Mouse (Mus musculus) limb, embryonic 14.5 days (tissue): Measurements from ENCODE around the gene Vps45. TPM values are rescaled to one million over a fixed set of nuclear protein-coding genes. Genes with fewer than 3 reads are reported as not detected.
A peak's percentile ranks its signal among the peaks of the same experiment; 100 is the strongest.

Experiments
- ATAC-seq: fragments of 200-750 bp; cut with Nextera tagmentation; 2 replicates; pipeline ENCODE4 v1.8.0; 2017; ENCODE audit warnings: low read depth, moderate number of reproducible peaks, moderate TSS enrichment; ENCODE audit not compliant: low FRiP score
- DNase-seq: peaks from one replicate; pipeline ENCODE4 v3.0.0-alpha.2; 2015; ENCODE audit warnings: low spot score
- H3K27ac ChIP-seq: fragments of 300-500 bp; sonication (generic); replicated peaks from 2 replicates; pipeline ENCODE4 v1.5.1; 2014; ENCODE audit warnings: low read depth, mild to moderate bottlenecking, low read length, moderate library complexity, mixed read lengths
- H3K27me3 ChIP-seq: fragments of 300-500 bp; sonication (generic); 2 replicates; pipeline ENCODE4 v1.6.1; 2014; ENCODE audit warnings: low read length, mixed read lengths; ENCODE audit not compliant: control insufficient read depth, insufficient read depth
- H3K36me3 ChIP-seq: fragments of 300-500 bp; sonication (generic); 2 replicates; pipeline ENCODE4 v1.6.1; 2014; ENCODE audit warnings: mild to moderate bottlenecking, low read length, moderate library complexity, mixed read lengths; ENCODE audit not compliant: control insufficient read depth, insufficient read depth
- H3K4me1 ChIP-seq: fragments of 300-500 bp; sonication (generic); 2 replicates; pipeline ENCODE4 v1.6.1; 2014; ENCODE audit warnings: antibody characterized with exemption, low read length, mixed read lengths; ENCODE audit not compliant: control insufficient read depth, insufficient read depth
- H3K4me2 ChIP-seq: fragments of 300-500 bp; sonication (generic); replicated peaks from 2 replicates; pipeline ENCODE4 v1.6.1; 2014; ENCODE audit warnings: low read depth, mild to moderate bottlenecking, low read length, moderate library complexity; ENCODE audit not compliant: severe bottlenecking
- H3K4me3 ChIP-seq: fragments of 300-500 bp; sonication (generic); replicated peaks from 2 replicates; pipeline ENCODE4 v1.5.1; 2014; ENCODE audit warnings: low read length
- H3K9ac ChIP-seq: fragments of 300-500 bp; sonication (generic); 2 replicates; pipeline ENCODE4 v1.6.1; 2014; ENCODE audit warnings: mild to moderate bottlenecking, low read depth, low read length, moderate library complexity; ENCODE audit not compliant: severe bottlenecking
- H3K9me3 ChIP-seq: fragments of 300-500 bp; sonication (generic); 2 replicates; pipeline ENCODE4 v1.6.1; 2016; ENCODE audit warnings: low read length; ENCODE audit not compliant: control insufficient read depth
- POLR2A ChIP-seq: fragments of 200-500 bp; IDR thresholded peaks from 2 replicates; pipeline ENCODE4 v1.8.0; 2012; ENCODE audit warnings: inconsistent platforms, mild to moderate bottlenecking, moderate library complexity, borderline replicate concordance; ENCODE audit not compliant: insufficient read depth, insufficient read length; ENCODE audit errors: extremely low read depth
- WGBS: fragments of 180-500 bp; shearing (Covaris S2); extraction: QIAGEN DNeasy Blood & Tissue Kit; methylation state at CpG from one replicate; pipeline ENCODE4 v1.1.7; 2014; 5-methylcytosine and 5-hydroxymethylcytosine counted together
- polyA plus RNA-seq, 2 experiments: library from polyadenylated mRNA; depleted of rRNA in 1 of 2; stranded (reverse) in 1 of 2; unstranded in 1 of 2; fragments of >200 nt; fragmentation: Nextera tagmentation in 1 of 2; extraction: Ambion mirVana in 1 of 2; gene quantifications; 2 replicates each; pipeline versions ENCODE4 v1.2.1 to v1.2.3; 2012 to 2014

Gene Vps45
- polyA plus RNA-seq, 2 experiments, result 16.5 to 27.0 TPM

DNA sequence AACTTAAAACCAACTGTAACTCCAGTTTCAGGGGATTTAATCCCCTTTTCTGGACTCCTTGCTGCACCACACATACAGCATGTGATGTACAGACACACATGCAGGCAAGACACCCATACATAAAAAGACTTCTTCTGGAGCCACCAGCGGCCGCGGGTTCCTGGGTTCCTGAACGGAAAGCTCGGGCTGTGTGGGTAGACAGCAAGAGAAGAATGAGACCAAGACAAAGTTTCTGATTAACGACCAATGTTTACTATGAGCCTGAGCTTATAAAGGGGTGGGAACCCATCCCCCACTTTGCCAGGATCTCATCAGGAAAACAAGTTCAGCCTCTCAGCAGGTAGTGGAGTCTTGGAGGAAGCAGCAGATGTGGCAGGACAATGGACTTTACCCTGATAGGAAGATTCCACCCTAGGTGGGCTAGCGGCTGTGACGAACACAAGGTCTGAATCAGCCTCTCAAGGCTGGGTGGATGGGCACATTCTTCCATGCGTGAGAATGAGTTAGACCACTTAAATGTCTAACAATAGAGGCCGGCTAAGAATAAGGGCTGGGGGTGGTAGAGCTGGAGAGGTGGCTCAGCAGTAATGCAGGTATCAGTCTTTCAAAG is 26.0 kb upstream of the Vps45 start:
- WGBS, result 84% methylated on average over 10 of the region's 10 CpGs
- Histone ChIP-seq H3K4me1 (no peaks in the 10 kb centered on the region), H3K27me3 (no peaks in the 10 kb centered on the region), H3K36me3 (no peaks in the 10 kb centered on the region), H3K4me3 (no peak overlapping the region), H3K9me3 (no peaks in the 10 kb centered on the region), H3K4me2 (no peak overlapping the region), H3K27ac (no peak overlapping the region), H3K9ac (no peak overlapping the region)
- DNase-seq (no peak), ATAC-seq (no peak)
- no peak for TF ChIP-seq POLR2A

- Histone ChIP-seq H3K9me3 (no peaks in the 10 kb centered on the region), H3K27me3 (no peaks in the 10 kb centered on the region), H3K9ac (no peak overlapping the region; the same call in 1 of the 2 replicates), H3K4me2 (no peak overlapping the region), H3K27ac (no peak overlapping the region), H3K4me3 (no peak overlapping the region), H3K36me3 (no peaks in the 10 kb centered on the region), H3K4me1 (no peaks in the 10 kb centered on the region)
- no peak for TF ChIP-seq POLR2A
- ATAC-seq (no peak), DNase-seq (no peak)
- 79% methylated on average over 15 of the region's 15 CpGs for WGBS
Observed at GRCm38 (mm10) chr3:96082714-96083508, 24.6 kb upstream of the Vps45 start.

GRCm38 (mm10) chr3:96082100-96082499 is 23.8 kb upstream of the Vps45 start:
- no peak overlapping the region for H3K9ac ChIP-seq
- ATAC-seq (no peak), DNase-seq (no peak)
- WGBS, result 77% methylated on average over 2 of the region's 2 CpGs
- no peaks in the 10 kb centered on the region for H3K4me1 ChIP-seq
- H3K4me2 ChIP-seq, result no peak overlapping the region
- no peaks in the 10 kb centered on the region for H3K9me3 ChIP-seq
- no peak overlapping the region for H3K4me3 ChIP-seq
- no peaks in the 10 kb centered on the region for H3K27me3 ChIP-seq
- no peaks in the 10 kb centered on the region for H3K36me3 ChIP-seq
- no peak overlapping the region for H3K27ac ChIP-seq
- no peak for TF ChIP-seq POLR2A

GRCm38 (mm10) chr3:96081650-96082049 is 23.4 kb upstream of the Vps45 start:
- DNase-seq (no peak), ATAC-seq (no peak)
- no peaks in the 10 kb centered on the region for H3K4me1 ChIP-seq
- H3K9me3 ChIP-seq, result no peaks in the 10 kb centered on the region
- no peak overlapping the region for H3K27ac ChIP-seq
- H3K4me3 ChIP-seq, result no peak overlapping the region
- WGBS, result 87% methylated on average over 4 of the region's 4 CpGs
- H3K27me3 ChIP-seq, result no peaks in the 10 kb centered on the region
- TF ChIP-seq POLR2A, result no peak
- H3K36me3 ChIP-seq, result no peaks in the 10 kb centered on the region
- no peak overlapping the region for H3K4me2 ChIP-seq
- no peak overlapping the region for H3K9ac ChIP-seq

DNA sequence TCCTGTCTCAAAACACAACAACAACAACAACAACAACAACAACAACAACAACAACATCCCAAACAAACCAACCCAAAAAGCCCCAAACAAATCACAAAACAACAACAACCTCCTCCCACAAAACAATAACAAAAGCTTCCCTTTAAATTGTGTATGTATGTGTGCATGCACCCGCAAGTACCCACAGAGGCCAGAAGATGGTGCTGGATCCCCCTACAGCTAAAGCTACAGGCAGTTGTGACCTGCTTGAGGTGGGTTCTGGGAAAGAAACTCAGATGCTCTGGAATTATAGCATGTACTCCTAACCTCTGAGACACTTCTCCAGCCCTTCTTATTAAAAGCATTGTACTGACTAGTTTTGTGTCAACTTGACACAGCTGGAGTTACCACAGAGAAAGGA is 22.7 kb upstream of the Vps45 start:
- no peaks in the 10 kb centered on the region for H3K36me3 ChIP-seq
- no peaks in the 10 kb centered on the region for H3K27me3 ChIP-seq
- no peak overlapping the region for H3K27ac ChIP-seq
- no peak for ATAC-seq
- WGBS, result 70% methylated on average over 1 of the region's 1 CpGs
- no peaks in the 10 kb centered on the region for H3K4me1 ChIP-seq
- no peak overlapping the region for H3K9ac ChIP-seq
- no peak overlapping the region for H3K4me3 ChIP-seq
- TF ChIP-seq POLR2A, result no peak
- DNase-seq, result peak; percentile 15
- H3K9me3 ChIP-seq, result no peaks in the 10 kb centered on the region
- no peak overlapping the region for H3K4me2 ChIP-seq
